Mouse (Mus musculus) splenic B cell, adult 2 months (primary cell): ENCODE data around the gene Uqcrq.

ENCODE experiments used
- DNase-seq: peaks from one replicate; pipeline ENCODE4 v3.0.0-alpha.2; 2011; ENCODE audit warnings: low read depth, low spot score
- H3K27me3 ChIP-seq: 2 replicates; pipeline ENCODE4 v1.6.1; 2012; ENCODE audit warnings: mild to moderate bottlenecking, low read length, moderate library complexity, mixed read lengths; ENCODE audit not compliant: control insufficient read depth, poor library complexity, insufficient read depth, severe bottlenecking
- H3K36me3 ChIP-seq: 2 replicates; pipeline ENCODE4 v1.6.1; 2012; ENCODE audit warnings: mild to moderate bottlenecking, low read length, moderate library complexity, mixed read lengths; ENCODE audit not compliant: control insufficient read depth, poor library complexity, insufficient read depth, severe bottlenecking

Gene Uqcrq

DNA sequence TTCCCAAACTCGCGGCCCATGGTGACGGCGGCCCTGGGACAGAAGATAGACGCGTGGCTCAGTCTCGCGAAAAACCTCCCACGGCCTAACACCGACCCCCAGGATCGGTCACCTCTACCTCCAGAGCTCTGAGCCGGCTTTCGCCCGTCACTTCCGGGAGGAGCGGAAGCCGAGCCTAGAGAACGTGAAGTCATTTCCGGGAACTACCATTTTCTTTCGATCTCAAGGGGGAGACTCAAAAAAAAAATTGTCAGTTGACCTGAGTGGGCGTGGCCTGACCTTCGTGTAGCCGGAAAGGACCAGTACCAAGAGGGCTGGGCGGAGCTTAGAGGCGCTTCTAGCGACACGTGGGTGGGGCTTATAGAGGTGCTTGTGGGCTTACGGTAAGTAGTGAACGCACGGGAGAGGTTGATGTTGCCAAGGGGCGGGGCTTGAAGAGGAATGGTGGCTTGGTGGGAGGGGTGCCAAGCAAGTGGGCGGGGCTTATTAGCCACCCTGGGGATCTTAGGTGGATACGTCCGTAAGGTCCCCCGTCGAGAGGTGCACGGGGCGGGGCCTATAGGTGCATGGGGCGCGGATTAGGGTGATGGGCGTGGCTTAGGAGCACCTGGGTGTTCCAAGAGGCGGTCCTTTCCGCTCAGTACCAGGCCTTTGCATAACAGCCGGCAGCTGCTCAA lies at the start of gene Uqcrq, which contains the start of gene Gdf9:
Gene Uqcrq (minus strand): TSS at position 162 of the 677 bp plus-strand sequence.
Gene Gdf9 (plus strand): TSS at position 354 of the 677 bp plus-strand sequence.
- no peaks in the 10 kb centered on the region for H3K36me3 ChIP-seq
- peak; percentile 100 for DNase-seq
- H3K27me3 ChIP-seq, result no peaks in the 10 kb centered on the region

DNA sequence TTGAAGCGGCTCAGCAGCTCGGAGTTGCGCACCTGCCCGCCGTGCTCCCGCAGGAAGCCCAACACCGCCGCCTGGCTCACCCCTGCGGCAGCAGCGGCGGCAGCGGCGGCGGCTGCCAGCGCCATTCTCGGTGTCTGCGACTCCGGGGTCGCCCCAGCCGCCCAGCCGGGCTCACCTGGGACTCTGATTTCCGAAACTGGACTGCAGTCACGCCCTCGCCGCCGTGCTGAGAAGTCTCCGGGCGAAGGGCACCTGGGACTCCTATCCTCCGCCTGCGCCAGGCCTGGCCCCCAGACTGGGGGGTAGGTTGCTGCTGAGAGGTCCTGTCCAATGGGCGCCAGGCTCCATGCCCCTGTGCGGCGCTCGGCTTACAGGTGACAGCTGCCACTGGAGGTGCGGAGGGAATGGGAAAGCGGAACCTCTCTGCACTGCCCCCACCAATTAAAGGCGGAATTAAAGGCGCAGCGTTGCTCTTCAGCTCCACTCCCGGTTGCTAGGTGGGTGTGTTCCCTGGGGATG lies 49.2 kb upstream of the Uqcrq start, which contains the start of the genes Gm9945 and Sowaha:
Gene Gm9945 (plus strand): TSS at position 384 of the 519 bp plus-strand sequence.
Gene Sowaha (minus strand): TSS at position 492 of the 519 bp plus-strand sequence.
- H3K27me3 ChIP-seq, result no peaks in the 10 kb centered on the region; the same call in none of the 2 replicates
- DNase-seq, result no peak
- no peaks in the 10 kb centered on the region for H3K36me3 ChIP-seq

DNA sequence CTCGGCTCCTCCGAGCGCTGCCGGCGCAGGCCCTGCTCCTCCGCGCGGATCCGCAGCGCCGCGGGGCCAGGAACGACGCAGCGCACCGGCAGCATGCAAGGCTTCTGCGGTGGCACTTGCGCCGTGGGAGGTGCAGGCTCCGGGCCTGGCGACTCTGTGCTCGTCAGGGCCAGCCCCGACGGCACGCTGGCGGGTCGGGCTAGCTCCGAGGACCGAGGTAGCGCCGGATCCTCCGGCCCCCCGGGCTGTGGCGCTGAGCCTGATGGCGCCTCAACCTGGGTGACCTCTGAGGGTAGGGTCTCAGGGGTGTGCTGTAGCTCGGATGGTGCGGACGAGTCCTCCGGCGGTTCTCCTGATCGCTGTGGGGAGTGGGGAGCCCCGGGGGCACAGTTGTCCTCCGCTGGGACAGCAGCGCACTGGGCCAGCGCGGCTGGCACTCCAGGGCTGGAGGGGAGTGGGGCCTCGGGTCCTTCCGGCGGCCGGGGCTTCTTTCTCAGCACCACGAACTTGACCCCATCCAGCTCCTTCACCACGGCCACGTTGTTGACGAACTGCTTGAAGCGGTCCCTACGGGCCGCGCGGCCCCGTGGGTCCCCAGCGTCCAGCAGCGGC lies 48.6 kb upstream of the Uqcrq start:
- H3K27me3 ChIP-seq, result no peaks in the 10 kb centered on the region; the same call in none of the 2 replicates
- H3K36me3 ChIP-seq, result no peaks in the 10 kb centered on the region
- DNase-seq, result no peak

DNA sequence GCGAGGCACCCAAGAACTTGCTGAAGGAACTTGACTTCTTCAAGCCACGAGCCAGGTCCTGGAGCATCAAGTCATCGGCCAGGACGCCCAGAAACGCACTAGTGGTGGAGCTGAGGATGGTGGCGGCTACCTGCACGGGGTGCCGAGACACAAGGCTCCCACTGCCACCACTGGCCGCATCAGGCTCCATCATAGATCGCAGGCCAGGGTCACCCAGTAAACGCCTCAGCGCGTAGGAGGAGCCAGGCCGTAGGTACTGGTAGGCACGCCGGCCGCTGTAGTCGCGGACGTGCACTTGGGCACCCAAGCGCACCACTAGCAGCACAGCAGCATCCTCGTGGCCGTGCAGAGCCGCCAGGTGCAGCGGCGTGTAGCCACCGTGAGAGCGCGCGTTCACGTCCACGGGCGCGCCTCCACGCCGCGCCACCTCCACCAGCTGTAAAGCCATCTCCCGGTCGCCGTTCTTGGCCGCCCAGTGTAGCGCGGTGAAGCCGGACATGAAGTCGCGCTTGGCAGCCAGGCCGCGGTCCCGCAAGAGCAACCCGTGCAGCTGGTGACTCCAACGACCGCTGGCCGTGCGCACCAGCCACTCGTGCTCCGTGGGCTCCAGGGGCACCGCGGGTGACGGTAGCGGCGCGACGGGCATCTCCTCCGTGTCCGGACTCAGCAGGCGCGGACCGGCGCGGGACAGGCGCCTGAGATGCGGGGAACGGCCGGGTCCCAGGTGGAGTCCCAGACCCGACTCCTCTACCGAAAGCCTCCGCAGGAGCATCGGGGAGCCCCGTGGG lies 47.9 kb upstream of the Uqcrq start:
- Histone ChIP-seq H3K27me3 (no peaks in the 10 kb centered on the region; the same call in none of the 2 replicates), H3K36me3 (no peaks in the 10 kb centered on the region)
- DNase-seq, result no peak

DNA sequence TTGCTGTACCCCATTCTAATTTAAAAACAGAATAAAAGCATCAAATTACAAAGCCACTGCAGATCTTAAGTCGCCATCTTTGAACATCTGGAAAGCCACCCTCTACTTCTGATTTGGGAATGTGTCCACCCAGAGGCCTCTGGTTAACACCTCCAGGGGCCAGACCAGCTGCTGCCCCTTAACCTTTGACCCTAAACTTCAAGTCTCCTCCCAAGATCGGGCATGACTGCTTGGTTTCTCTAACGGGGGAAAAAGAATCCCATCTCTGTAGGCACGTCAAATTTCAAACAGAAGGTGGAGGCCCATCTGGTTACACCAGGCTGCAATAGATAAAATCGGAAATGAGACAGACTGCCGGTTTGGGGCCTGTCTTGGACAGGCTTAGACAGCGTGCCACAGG lies 47.2 kb upstream of the Uqcrq start:
- no peak for DNase-seq
- no peaks in the 10 kb centered on the region for H3K36me3 ChIP-seq

DNA sequence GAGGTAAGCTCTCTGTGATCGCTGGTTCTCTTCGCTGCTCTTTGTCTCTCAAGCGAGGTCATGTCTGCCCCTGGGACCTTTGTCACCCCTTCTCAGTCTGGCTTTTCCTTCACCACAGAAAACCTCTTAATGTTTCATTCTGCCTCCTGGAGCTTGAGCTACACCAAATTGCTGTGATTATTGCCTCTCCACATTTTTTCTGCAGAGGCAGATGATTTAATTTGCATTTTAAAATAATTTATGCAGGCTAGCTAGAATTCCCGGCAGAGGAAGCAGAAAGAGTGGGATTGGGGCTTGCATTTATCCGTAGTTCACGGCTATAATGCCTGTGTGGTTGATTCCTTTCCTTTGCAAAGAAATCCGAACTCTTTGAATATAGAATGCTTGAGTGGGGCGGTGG lies 45.0 kb upstream of the Uqcrq start:
- DNase-seq, result no peak
- peaks cover 2% of the 10 kb centered on the region for H3K27me3 ChIP-seq
- no peaks in the 10 kb centered on the region for H3K36me3 ChIP-seq

More for the DNA sequence above, 47.2 kb upstream of the Uqcrq start:
- H3K27me3 ChIP-seq, result no peaks in the 10 kb centered on the region; the same call in none of the 2 replicates

DNA sequence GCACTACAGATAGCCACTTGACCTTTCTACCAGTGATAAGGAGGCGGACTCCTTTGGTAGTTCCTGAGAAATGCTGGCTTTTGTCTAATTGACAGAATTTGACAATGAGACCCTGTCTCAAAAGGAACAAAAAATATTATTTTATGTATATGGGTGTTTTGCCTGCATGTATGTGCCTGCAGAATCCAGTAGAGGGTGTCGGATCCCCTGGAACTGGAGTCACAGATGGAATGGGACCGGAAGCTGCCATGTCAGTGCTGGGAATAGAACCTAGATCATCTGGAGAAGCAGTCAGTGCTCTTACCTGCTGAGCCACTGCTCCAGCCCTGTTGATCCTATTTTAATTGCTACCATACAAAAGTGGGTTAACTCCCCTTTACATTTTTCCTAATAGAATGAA lies 42.1 kb upstream of the Uqcrq start:
- no peaks in the 10 kb centered on the region for H3K36me3 ChIP-seq
- no peak for DNase-seq
- peaks cover 2% of the 10 kb centered on the region for H3K27me3 ChIP-seq

DNA sequence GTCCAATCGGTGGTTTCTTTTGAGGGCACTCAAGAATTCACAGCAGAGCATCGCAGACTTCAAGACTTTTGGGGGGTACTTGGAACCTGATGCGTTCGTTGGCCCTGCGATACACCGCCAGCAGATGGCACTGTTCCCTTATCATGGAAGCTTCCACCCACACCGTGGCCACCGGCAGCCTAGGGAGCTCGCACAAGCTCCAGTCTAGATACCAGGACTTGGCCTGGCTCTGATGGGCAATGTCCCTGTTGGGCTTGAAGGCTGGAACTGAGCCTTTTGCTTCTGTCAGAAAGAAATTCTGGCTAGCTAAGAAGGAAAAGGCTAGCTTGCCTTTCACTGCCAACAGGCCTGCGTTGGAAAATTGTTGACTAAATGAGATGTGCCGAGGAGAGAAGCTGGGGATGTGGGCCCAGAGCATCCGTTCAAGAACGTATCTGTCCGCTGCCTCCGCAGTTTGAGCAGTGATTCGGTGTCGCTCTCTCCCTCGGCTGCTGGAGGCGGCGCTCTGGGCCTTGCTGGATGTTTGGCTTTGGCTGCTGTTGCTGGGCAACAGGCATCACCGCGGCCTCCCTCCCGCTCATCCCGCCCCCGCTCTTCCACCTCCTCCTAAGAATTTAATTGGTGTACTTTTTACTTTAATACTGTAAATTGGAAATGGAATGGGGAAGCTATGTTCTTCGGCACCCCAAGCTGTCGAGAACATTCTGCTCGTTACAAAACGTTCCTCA lies 39.5 kb upstream of the Uqcrq start, which contains the start of gene Gm9837:
Gene Gm9837 (minus strand): TSS at position 512 of the 728 bp plus-strand sequence.
- Histone ChIP-seq H3K36me3 (no peaks in the 10 kb centered on the region), H3K27me3 (peaks cover 2% of the 10 kb centered on the region; the same call in 1 of the 2 replicates)
- DNase-seq, result peak; percentile 86

DNA sequence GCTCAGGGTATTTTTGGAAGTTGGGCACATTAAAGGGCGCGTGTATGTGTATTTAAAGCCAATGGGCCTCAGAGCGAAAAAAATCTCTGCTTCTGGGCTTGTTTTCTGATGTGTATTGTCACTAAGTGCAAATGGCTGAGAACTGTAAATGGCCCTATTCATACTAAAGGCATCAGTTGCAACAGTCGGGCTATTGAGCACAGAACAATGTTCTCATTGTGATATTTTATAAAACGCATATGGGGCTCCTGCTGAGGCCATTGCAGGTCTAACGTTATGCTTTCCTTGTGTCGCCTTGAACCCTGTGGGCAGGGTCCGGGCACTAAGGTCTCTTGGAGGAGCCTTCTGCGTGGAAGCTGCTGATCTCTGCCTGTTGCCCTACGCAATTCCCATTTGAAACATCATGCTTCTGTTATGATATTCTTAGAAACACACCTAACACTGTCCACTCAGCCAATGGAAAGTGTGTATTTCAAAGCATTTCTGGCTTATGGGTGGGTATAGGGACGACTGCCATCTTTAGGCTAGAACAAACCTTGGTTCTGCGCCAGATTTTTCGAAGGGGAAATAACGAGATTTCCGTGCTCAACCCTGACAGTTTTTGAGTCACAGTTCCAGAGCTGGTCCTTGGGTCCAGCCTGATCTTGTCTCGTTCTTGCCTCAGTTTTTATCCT lies 38.8 kb upstream of the Uqcrq start:
- Histone ChIP-seq H3K27me3 (peaks cover 2% of the 10 kb centered on the region; the same call in 1 of the 2 replicates), H3K36me3 (no peaks in the 10 kb centered on the region)
- DNase-seq, result no peak

DNA sequence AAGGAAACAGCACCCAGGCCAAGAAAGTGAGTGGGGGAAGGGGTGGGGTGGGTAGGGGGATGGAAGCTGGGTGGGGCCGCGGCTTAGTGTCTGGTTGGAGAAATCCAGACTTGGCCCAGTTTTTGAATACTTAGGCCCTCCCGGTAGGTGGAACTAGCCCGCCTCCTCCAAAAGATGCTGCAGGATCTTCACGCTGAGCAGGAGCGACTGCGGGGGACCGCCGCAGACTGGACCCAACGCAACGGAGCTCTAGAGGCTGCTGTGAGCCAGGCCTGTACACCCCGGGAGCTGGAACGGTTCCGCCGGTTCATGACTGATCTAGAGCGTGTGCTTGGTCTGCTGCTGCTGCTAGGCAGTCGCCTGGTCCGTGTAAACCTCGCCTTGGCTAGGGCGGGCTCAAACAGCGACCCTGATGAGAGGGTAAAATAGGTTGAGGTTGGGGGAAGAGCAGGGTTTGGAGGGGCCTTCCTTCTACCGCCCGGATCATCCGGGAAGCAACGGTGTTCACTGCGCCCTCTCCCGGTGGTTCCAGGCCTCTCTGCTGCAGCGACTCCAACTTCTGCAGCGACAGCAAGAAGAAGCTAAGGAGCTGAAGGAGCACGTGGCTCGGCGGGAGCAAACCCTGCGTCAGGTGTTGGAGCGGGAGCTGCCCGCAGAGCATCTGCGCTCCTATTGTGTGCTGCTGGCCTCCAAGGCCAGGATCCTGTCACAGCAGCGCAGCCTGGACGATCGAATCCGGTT lies 35.8 kb upstream of the Uqcrq start:
- Histone ChIP-seq H3K27me3 (peaks cover 2% of the 10 kb centered on the region; the same call in 1 of the 2 replicates), H3K36me3 (no peaks in the 10 kb centered on the region)
- peak; percentile 40 for DNase-seq

DNA sequence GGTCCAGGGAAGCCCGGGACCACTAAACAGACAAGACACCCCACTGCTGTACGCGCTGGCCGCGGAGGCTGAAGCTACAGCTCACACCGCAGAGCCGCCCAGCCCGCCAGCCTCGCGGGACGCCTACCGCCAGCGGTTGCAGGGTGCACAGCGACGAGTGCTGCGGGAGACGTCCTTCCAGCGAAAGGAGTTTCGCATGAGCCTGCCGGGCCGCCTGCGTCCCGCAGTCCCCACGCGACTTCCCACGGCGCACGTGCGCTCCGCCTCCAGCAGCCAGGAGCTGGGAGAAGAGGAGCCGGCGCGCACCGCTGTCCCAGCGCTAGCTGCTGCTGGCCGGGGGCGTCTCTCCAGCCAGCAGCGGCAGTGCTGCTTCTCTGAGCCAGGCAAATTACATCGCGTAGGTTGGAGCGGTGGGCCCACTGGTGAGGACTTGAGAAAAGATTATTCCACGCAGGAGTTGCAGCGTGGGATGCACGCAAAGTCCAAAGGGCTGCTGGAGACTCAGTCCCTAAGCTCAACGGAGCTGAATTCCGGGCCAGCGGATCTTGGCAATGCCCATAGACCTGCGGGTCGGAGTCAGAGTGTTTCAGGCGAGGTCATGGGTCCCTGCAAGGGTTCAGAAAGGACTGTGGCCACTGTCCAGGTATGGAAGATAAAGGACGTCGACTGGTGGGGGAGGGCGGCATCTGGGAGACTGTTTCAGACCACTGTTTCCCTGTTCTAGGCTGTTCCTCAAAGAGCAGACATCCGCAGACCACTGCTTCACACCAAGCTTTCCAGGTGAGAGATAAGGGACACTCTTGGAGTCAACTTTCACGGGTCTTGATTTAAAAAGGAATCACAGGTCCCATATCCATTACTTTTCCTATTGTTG lies 33.2 kb upstream of the Uqcrq start:
- H3K36me3 ChIP-seq, result no peaks in the 10 kb centered on the region
- DNase-seq, result no peak
- no peaks in the 10 kb centered on the region; the same call in 1 of the 2 replicates for H3K27me3 ChIP-seq

DNA sequence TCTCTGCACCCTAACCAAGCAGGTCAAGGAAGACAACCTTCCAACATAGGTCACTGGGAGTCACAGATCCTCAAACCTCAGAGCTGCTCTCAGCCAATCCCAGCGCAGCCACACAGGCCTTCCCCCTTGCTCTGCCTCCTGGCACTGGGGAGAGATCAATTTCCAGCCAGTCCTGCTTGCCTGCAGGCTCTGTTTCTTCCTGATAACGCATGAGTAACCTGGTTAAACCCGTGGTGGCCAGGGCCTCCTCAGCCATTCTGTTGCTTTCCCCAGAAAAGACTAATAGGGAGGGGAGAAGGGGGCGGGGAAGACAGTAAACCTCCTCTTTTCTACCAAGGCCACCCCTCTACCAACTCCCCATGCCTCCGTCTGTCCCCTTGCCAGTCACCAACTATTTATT lies 31.1 kb upstream of the Uqcrq start:
- no peak for DNase-seq
- H3K27me3 ChIP-seq, result peaks cover 1% of the 10 kb centered on the region
- no peaks in the 10 kb centered on the region for H3K36me3 ChIP-seq
